Mouse (Mus musculus) hindbrain, embryonic 16.5 days (tissue): ENCODE data around the gene Dip2c. TPM values are rescaled to one million over a fixed set of nuclear protein-coding genes. Genes with fewer than 3 reads are reported as not detected.

ENCODE experiments used
- ATAC-seq: fragments of 200-750 bp; cut with Nextera tagmentation; 2 replicates; pipeline ENCODE4 v1.8.0; 2017; ENCODE audit warnings: moderate TSS enrichment, moderate library complexity
- H3K27ac ChIP-seq: fragments of 300-500 bp; sonication (generic); 2 replicates; pipeline ENCODE4 v1.5.1; 2014; ENCODE audit warnings: low read depth, mild to moderate bottlenecking, control low read depth, low read length, moderate library complexity
- H3K27me3 ChIP-seq: fragments of 300-500 bp; sonication (generic); replicated peaks from 2 replicates; pipeline ENCODE4 v1.6.1; 2014; ENCODE audit warnings: low read length; ENCODE audit not compliant: control insufficient read depth, insufficient read depth
- H3K36me3 ChIP-seq: fragments of 300-500 bp; sonication (generic); 2 replicates; pipeline ENCODE4 v1.6.1; 2014; ENCODE audit warnings: mild to moderate bottlenecking, low read length, moderate library complexity, mixed read lengths; ENCODE audit not compliant: control insufficient read depth, insufficient read depth
- H3K4me1 ChIP-seq: fragments of 300-500 bp; sonication (generic); 2 replicates; pipeline ENCODE4 v1.6.1; 2014; ENCODE audit warnings: low read depth, low read length; ENCODE audit not compliant: control insufficient read depth, insufficient read depth
- H3K4me2 ChIP-seq: fragments of 300-500 bp; sonication (generic); 2 replicates; pipeline ENCODE4 v1.6.1; 2014; ENCODE audit warnings: mild to moderate bottlenecking, low read length, control low read depth, moderate library complexity
- H3K4me3 ChIP-seq: fragments of 300-500 bp; sonication (generic); 2 replicates; pipeline ENCODE4 v1.5.1; 2014; ENCODE audit warnings: mild to moderate bottlenecking, low read length, control low read depth, moderate library complexity
- H3K9ac ChIP-seq: fragments of 300-500 bp; sonication (generic); 2 replicates; pipeline ENCODE4 v1.6.1; 2014; ENCODE audit warnings: low read depth, mild to moderate bottlenecking, control low read depth, low read length, moderate library complexity
- H3K9me3 ChIP-seq: fragments of 300-500 bp; sonication (generic); 2 replicates; pipeline ENCODE4 v1.6.1; 2014; ENCODE audit warnings: mild to moderate bottlenecking, low read length, moderate library complexity; ENCODE audit not compliant: control insufficient read depth
- WGBS: fragments of 180-500 bp; shearing (Covaris S2); extraction: QIAGEN DNeasy Blood & Tissue Kit; methylation state at CpG from one replicate; pipeline ENCODE4 v1.1.7; 2014; 5-methylcytosine and 5-hydroxymethylcytosine counted together
- polyA plus RNA-seq: library from polyadenylated mRNA; unstranded; fragments of >200 nt; fragmentation: Nextera tagmentation; extraction: Ambion mirVana; gene quantifications from 2 replicates; pipeline ENCODE4 v1.2.1, GENCODE M21; 2015

Gene Dip2c
- polyA plus RNA-seq, 1 experiment from 2014 or later: 10.5 TPM

GRCm38 (mm10) chr13:9637949-9638348, 361.6 kb downstream of the Dip2c start:
- H3K36me3 ChIP-seq: no peaks in the 10 kb centered on the region; the same call in 1 of the 2 replicates
- no peak overlapping the region for H3K27ac ChIP-seq
- H3K27me3 ChIP-seq: no peaks in the 10 kb centered on the region
- H3K4me1 ChIP-seq: no peaks in the 10 kb centered on the region
- 59% methylated on average over 3 of the region's 3 CpGs for WGBS
- no peak overlapping the region for H3K9ac ChIP-seq
- H3K9me3 ChIP-seq: no peaks in the 10 kb centered on the region
- H3K4me3 ChIP-seq: no peak overlapping the region
- H3K4me2 ChIP-seq: no peak overlapping the region
- no peak for ATAC-seq

GRCm38 (mm10) chr13:9648716-9649115, 372.4 kb downstream of the Dip2c start:
- Histone ChIP-seq H3K4me2 (no peak overlapping the region), H3K9me3 (no peaks in the 10 kb centered on the region), H3K27ac (no peak overlapping the region), H3K4me1 (no peaks in the 10 kb centered on the region), H3K9ac (no peak overlapping the region), H3K36me3 (peaks cover 9% of the 10 kb centered on the region; the same call in 1 of the 2 replicates), H3K4me3 (no peak overlapping the region), H3K27me3 (no peaks in the 10 kb centered on the region)
- 96% methylated on average over 13 of the region's 13 CpGs for WGBS
- no peak for ATAC-seq

- H3K36me3 ChIP-seq: peaks cover 12% of the 10 kb centered on the region
Observed at GRCm38 (mm10) chr13:9649894-9650293, 373.6 kb downstream of the Dip2c start.

GRCm38 (mm10) chr13:9650580-9650979, 374.3 kb downstream of the Dip2c start:
- Histone ChIP-seq H3K27me3 (no peaks in the 10 kb centered on the region), H3K4me2 (no peak overlapping the region), H3K36me3 (peaks cover 12% of the 10 kb centered on the region), H3K9ac (no peak overlapping the region), H3K4me1 (no peaks in the 10 kb centered on the region), H3K4me3 (no peak overlapping the region), H3K9me3 (no peaks in the 10 kb centered on the region), H3K27ac (no peak overlapping the region)
- ATAC-seq: no peak

More at GRCm38 (mm10) chr13:9649894-9650293, 373.6 kb downstream of the Dip2c start:
- Histone ChIP-seq H3K4me2 (no peak overlapping the region), H3K9ac (no peak overlapping the region), H3K27me3 (no peaks in the 10 kb centered on the region), H3K4me1 (no peaks in the 10 kb centered on the region), H3K27ac (no peak overlapping the region), H3K4me3 (no peak overlapping the region), H3K9me3 (no peaks in the 10 kb centered on the region)
- WGBS: 97% methylated on average over 1 of the region's 1 CpGs
- ATAC-seq: no peak

GRCm38 (mm10) chr13:9653018-9653417, 376.7 kb downstream of the Dip2c start:
- Histone ChIP-seq H3K4me1 (no peaks in the 10 kb centered on the region), H3K4me2 (no peak overlapping the region), H3K36me3 (peaks cover 8% of the 10 kb centered on the region), H3K4me3 (no peak overlapping the region), H3K27ac (no peak overlapping the region), H3K27me3 (no peaks in the 10 kb centered on the region), H3K9me3 (no peaks in the 10 kb centered on the region), H3K9ac (no peak overlapping the region)
- no peak for ATAC-seq
- WGBS: 84% methylated on average over 3 of the region's 3 CpGs

GRCm38 (mm10) chr13:9656613-9657012, 380.3 kb downstream of the Dip2c start:
- H3K36me3 ChIP-seq: peaks cover 17% of the 10 kb centered on the region
- no peak overlapping the region for H3K4me3 ChIP-seq
- H3K27me3 ChIP-seq: no peaks in the 10 kb centered on the region
- no peaks in the 10 kb centered on the region for H3K9me3 ChIP-seq
- no peak overlapping the region for H3K27ac ChIP-seq
- no peaks in the 10 kb centered on the region for H3K4me1 ChIP-seq
- H3K4me2 ChIP-seq: no peak overlapping the region
- no peak for ATAC-seq
- WGBS: 95% methylated on average over 6 of the region's 6 CpGs
- no peak overlapping the region for H3K9ac ChIP-seq

- Histone ChIP-seq H3K4me2 (no peak overlapping the region), H3K9me3 (no peaks in the 10 kb centered on the region), H3K4me1 (no peaks in the 10 kb centered on the region), H3K27ac (no peak overlapping the region), H3K4me3 (no peak overlapping the region), H3K36me3 (peaks cover 20% of the 10 kb centered on the region), H3K27me3 (no peaks in the 10 kb centered on the region), H3K9ac (no peak overlapping the region)
- ATAC-seq: no peak
- WGBS: 84% methylated on average over 1 of the region's 1 CpGs
Observed at GRCm38 (mm10) chr13:9660711-9661110, 384.4 kb downstream of the Dip2c start.

GRCm38 (mm10) chr13:9663593-9663992, 387.3 kb downstream of the Dip2c start:
- no peak overlapping the region for H3K9ac ChIP-seq
- peaks cover 16% of the 10 kb centered on the region for H3K36me3 ChIP-seq
- no peak overlapping the region for H3K27ac ChIP-seq
- no peaks in the 10 kb centered on the region for H3K4me1 ChIP-seq
- WGBS: 100% methylated on average over 1 of the region's 1 CpGs
- no peaks in the 10 kb centered on the region for H3K27me3 ChIP-seq
- no peak overlapping the region for H3K4me2 ChIP-seq
- no peak for ATAC-seq
- H3K9me3 ChIP-seq: no peaks in the 10 kb centered on the region
- no peak overlapping the region for H3K4me3 ChIP-seq

- no peaks in the 10 kb centered on the region for H3K27me3 ChIP-seq
- no peaks in the 10 kb centered on the region for H3K9me3 ChIP-seq
- H3K9ac ChIP-seq: no peak overlapping the region
- no peak for ATAC-seq
- H3K36me3 ChIP-seq: peaks cover 10% of the 10 kb centered on the region; the same call in 1 of the 2 replicates
- no peak overlapping the region for H3K27ac ChIP-seq
- no peaks in the 10 kb centered on the region for H3K4me1 ChIP-seq
- no peak overlapping the region for H3K4me2 ChIP-seq
- H3K4me3 ChIP-seq: no peak overlapping the region
- 86% methylated on average over 7 of the region's 7 CpGs for WGBS
Observed at GRCm38 (mm10) chr13:9667954-9668496, 391.7 kb downstream of the Dip2c start.

GRCm38 (mm10) chr13:9669246-9669645, 392.9 kb downstream of the Dip2c start:
- peaks cover 6% of the 10 kb centered on the region; the same call in 1 of the 2 replicates for H3K36me3 ChIP-seq
- no peaks in the 10 kb centered on the region for H3K4me1 ChIP-seq
- no peak overlapping the region for H3K27ac ChIP-seq
- no peaks in the 10 kb centered on the region for H3K27me3 ChIP-seq
- H3K4me2 ChIP-seq: no peak overlapping the region
- ATAC-seq: no peak
- H3K4me3 ChIP-seq: no peak overlapping the region
- no peaks in the 10 kb centered on the region for H3K9me3 ChIP-seq
- H3K9ac ChIP-seq: no peak overlapping the region
- WGBS: 89% methylated on average over 5 of the region's 5 CpGs
